Mouse (Mus musculus) thymus, postnatal 25 days (tissue): ENCODE measurements around the gene Urm1.
"Not testable (repeated sequence)": the region's sequence is repeated elsewhere in the genome, so short reads cannot be mapped to it uniquely, and the experiment has no call there.

ENCODE experiments used
- DNase-seq: peaks from one replicate; pipeline ENCODE4 v3.0.0; 2022

Gene Urm1

DNA sequence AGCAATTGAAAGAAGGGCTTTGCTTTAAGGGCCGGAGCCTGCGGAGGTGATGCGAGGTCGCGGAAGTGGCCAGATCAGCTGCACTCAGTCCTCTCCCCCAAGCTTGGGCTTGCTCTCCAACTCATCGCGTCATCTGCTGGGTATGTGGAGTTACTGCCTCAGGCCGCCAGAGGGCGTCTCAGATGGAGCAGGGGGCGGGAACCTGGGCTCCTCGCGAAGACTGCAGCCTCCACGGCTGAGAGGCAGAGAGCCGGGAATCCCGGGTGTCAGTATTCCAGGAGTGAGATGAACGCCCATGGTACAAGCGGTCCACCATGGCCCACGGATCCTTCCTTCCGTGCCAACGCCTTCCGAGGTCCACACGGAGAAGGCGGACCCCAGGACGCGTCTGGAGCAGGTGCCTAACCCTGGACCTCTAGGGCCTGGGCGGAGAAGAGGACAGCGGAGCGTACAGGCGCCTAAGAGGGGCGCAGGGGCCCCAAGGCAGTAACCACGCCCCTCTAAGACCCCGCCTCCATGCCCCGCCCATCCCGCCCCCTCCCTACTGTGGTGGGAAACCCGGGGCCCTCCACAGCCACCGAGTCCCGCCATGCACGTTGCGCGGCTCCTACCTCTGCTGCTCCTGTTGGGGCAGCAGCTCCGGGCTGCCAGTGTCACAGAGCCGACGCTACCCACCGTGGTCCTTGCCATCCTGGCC, 49.2 kb downstream of the Urm1 start, which contains the start of gene Cercam:
Gene Cercam (plus strand): TSS at position 216 of the 697 bp plus-strand sequence.
- peak; percentile 88 for DNase-seq

DNA sequence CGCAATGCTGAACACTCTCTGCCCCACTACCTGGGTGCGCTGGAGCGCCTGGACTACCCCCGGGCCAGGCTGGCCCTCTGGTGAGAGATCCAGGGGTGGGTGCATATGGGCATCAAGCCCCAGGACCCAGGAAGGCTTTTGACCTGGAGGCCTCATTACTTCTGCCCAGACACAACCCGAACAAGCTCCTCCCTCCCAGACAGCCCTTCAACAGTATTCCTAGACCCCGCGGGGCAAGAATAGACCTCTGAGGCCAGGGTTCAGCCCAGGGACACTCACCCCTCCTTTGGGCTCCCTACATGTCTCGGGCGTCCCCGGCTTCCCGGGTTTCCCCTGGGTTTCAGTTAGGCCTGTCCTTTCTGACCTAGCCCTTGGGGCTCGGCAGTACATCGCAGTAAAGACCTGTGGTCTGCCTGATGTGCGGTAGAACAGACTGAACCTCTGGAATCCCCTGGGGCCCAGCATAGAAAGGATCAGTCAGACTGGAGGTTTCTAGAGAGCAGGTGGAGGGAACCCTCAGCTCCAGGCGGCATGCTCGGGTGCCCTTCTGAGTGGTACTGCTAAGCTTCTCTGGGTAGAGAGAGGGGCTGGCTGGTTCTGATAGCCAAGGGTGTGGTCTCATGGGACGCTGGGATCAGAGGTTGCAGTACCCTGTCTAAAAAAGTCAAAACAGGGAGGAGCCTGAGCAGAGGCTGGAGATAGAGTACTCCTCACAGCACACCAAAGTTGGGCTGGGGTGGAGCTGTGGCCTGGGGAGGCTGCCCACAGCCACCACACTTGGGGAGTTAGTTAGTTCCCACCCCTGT, 50.0 kb downstream of the Urm1 start:
- DNase-seq, result peak; percentile 18

DNA sequence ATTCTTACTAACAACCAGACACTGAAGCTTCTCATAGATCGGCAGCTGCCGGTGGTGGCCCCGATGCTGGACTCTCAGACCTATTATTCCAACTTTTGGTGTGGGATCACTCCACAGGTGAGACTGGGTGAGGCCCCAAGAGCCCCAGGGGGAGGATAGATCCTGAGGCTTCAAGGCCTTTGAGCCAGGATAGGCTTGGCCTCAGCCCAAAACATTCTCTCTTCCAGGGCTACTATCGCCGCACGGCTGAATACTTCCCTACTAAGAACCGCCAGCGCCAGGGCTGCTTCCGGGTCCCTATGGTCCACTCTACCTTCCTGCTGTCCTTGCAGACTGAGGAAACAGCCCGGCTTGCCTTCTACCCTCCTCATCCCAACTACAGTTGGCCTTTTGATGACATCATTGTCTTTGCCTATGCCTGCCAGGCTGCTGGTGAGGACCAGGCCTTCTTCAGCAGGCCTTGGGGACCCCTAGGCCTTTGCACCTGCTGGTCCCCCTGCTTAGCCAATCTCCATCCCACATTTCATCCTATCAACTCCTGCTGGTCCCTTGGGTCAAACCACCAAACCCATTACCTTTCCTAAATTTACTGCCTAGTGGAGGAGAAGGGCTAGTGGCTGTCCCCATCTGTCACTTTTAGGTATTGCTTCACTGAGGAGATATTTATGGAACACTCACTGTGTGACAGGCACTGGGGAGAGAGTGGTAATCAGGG, 52.9 kb downstream of the Urm1 start:
- DNase-seq, result no peak

DNA sequence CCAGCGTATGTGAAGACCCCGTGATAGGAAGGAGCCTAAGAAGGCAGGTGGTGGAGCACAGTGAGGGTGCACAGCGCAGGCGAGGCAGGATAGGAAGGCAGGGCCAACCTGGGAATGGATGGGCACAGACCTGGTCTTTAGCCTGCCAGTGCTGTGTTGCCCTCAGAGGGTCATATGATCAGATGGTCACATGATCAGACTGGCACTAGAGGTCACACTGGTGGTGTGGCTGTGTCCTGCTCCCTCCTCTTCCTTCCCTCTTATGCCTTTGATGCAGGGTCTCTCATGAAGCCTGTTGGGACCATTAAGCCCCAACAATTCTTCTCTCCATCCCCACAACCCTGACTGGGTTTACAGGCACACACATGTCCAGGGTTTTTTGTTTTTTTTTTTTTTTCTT, 53.9 kb downstream of the Urm1 start:
- DNase-seq, result no peak

DNA sequence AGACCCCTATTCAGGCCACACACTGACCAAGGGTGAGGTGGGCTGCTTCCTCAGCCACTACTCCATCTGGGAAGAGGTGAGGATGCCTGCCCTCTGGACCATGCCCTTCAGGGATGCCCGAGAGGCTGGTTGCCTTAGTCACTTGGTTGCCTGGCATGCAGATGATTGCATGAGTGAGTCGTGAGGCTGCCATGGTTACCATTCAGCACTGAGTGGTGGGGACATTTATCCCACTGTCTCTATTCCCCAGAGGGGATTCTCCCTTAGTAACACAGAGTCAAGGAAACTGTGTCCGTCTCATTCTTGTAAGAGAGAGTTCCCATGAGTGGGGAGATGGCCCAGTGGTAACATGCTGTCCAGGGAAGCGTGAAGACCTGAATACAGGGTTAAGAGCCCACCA, 58.2 kb downstream of the Urm1 start:
- no peak for DNase-seq

DNA sequence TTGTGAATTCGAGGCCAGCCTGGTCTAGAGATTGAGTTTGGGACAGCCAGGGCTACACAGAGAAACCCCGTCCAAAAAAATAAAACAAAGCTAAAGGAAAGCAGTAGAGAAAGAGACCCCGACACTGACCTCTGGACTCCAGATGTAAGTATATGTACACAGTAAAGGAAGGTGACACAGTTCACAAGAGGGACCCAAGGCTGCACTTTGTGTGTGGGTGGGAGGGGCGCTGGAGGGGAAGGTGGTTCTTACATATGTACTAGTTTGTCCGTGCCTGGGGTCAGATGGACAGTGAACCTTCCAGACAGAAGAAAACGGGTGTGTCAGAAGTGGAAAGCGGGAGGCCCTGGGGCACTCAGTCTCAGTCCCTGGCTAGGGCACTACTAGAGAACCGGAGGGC, 59.3 kb downstream of the Urm1 start:
- no peak for DNase-seq

- DNase-seq, result no peak
These were observed 60.3 kb downstream of the Urm1 start for GRCm38 (mm10) chr2:29879964-29880830.

- DNase-seq, result not testable (repeated sequence)
These were observed 66.9 kb downstream of the Urm1 start for GRCm38 (mm10) chr2:29886659-29887292.

DNA sequence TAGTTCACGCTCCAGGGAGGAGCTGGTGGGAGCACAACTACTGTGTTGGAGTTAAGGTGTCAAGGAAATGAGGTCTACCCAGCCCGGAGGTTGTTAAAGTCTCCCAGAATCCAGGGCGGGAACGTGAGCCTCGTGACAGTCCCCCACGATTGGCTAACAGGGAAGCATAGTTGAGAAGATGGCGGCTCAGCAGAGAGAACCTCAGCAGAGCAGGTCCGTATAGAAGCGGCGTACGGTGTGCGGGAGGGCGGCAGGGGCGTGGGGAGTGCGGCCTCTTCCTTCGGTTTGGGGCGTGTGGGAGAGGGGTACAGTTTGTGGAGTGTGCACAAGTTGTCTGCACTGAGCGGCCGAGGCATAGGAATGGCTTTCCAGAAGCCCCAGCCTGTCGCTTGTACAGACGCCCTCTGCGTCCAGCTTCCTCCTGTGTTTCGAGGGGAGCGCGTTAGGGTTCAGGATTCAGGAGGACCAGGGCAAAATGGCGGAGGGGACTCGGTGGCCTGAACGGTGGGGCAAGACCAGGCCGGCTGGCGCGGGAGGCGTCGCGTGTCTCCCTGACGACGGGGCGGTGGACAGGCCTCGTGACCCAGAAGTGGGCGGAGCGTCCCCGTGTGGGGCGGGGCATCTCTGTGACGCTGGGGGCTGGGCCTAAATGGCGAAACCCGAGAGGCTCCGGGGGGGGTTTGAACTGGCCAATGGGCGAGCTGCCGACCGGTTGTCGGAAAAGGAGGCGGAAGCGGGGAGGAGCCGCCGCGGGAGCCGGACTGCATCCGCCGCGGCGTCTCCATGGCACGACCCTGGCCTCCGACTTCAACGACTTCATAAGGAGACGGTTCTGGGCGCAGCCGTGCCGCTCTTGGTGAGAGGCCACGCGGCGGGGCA, 69.4 kb downstream of the Urm1 start, which contains the start of gene Odf2:
Gene Odf2 (plus strand): TSS at position 156 of the 879 bp plus-strand sequence.
- DNase-seq, result peak; percentile 100

DNA sequence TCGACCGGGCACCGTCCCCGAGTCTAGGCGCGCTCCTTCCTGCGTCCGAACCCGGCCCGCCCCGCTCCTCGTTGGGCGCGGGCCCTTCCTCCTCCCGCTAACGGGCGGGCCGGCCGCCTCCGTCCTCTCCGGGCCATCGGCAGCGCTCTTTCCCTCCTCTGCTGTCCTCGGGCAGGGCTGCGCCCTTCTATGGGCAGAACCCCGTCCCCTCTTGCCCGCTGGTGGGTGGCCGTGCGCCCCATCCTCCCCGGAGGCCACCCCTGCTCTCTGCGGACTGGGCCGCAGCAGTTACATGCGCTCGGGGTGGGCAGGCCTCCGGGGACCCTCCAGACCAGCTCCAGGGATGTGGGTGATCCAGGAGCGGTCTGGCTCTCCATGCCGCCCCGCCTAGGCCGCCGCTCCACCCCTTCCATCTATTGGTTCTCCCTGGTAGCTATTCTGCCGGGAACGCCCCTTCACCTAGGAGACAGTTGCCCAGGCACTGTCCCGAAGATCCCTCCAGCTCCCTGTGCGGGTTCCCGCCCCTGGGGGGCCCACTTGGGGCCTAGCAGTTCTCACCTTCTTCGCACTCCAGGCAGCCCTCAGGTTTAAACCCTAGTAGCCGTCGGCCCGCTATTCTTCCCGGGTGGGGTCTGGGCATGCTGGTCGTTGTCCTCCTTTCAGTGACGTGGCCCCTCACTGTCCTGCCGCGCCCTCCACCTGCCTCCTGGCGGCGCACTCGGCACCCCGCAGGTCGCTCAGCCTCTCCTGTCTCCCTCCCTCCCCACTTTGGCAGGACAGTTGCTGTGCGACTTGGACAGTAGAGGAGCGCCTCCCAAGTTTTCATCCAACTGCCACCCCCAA, 70.3 kb downstream of the Urm1 start:
- peak; percentile 71 for DNase-seq

- no peak for DNase-seq
These were observed 71.9 kb downstream of the Urm1 start for GRCm38 (mm10) chr2:29891773-29892172.
